Mouse (Mus musculus) cerebral cortex, adult 2 months (tissue): ENCODE results near the gene Plg.

Source experiments
- WGBS: fragments of 180-500 bp; shearing (Covaris S2); methylation state at CpG from one replicate; pipeline ENCODE4 v1.1.7; 2018; 5-methylcytosine and 5-hydroxymethylcytosine counted together

Plg gene

GRCm38 (mm10) chr17:12377981-12378705 is at the start of gene Plg:
Plg (plus strand) TSS chr17:12378608.
- WGBS = 92% methylated on average over 11 of the region's 11 CpGs

DNA sequence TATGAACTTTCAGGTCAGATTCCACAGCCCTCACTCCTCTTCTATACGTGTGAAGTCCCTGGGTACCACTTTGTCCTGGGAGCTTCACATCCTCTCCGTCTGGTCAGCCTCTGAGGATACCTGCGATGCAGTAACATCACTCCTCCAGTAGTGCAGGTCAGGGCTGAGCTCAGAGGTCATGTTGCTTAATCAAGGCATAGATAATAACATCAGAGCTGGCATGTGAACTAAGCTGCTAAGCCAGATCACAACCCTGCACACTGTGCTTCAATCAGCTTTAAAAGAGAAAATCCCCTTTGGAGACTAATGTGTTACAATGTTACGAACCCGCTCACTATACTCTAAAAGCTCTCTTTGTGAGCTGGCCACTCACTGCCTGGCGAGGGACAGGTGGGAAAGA is 43.3 kb upstream of the Plg start:
- 85% methylated on average over 6 of the region's 6 CpGs for WGBS

- WGBS = 83% methylated on average over 19 of the region's 19 CpGs
Observed at GRCm38 (mm10) chr17:12336073-12336868, 42.1 kb upstream of the Plg start.

DNA sequence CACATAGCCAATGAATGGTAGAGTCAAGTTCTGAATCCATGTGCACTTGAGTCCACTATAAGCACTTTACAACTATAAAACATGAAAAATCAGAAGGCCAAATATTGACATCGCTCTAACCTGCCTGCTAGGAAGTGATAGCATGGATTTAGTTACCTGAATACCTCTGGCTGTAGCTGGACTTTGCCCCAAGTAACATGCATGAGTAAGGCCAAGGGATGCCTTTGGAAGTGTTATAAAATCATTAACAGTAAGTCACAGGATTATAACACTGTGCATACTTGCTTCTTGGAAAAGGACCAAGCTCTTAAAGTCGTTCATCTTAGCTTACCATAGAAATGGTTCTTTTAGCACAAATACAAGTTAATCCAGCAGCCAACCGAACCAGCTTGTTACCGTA is 41.3 kb upstream of the Plg start:
- 75% methylated on average over 4 of the region's 4 CpGs for WGBS

- 81% methylated on average over 9 of the region's 9 CpGs for WGBS
Observed at GRCm38 (mm10) chr17:12343702-12344376, 34.6 kb upstream of the Plg start.

- 93% methylated on average over 1 of the region's 1 CpGs for WGBS
Observed at GRCm38 (mm10) chr17:12347462-12347861, 30.9 kb upstream of the Plg start.

GRCm38 (mm10) chr17:12351564-12351963 is 26.8 kb upstream of the Plg start:
- WGBS = 81% methylated on average over 6 of the region's 6 CpGs

GRCm38 (mm10) chr17:12352781-12353180 is 25.6 kb upstream of the Plg start:
- 28% methylated on average over 1 of the region's 1 CpGs for WGBS

DNA sequence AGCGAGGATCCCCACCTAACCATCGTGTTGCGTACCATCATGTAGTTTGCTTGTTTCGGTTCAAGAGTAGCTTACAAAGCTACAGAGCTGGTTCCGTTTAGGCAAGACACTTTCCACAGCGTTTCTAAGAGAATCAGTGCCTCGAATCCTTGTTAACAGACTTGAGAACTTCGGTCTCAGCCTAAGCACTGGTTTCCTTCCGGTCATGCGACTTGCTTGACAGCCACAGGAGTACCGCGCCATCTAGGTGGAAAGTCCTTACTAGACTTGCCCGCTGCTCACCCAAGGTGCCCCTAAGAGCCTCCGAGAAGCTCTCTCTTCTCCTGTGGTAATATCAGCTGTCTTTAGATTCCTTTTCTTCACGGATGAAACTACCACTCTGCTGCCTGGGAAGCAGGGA is 18.5 kb upstream of the Plg start:
- 89% methylated on average over 15 of the region's 15 CpGs for WGBS

GRCm38 (mm10) chr17:12363601-12364425 is 14.6 kb upstream of the Plg start:
- 74% methylated on average over 11 of the region's 11 CpGs for WGBS

GRCm38 (mm10) chr17:12364426-12364735 is 14.0 kb upstream of the Plg start:
- 36% methylated on average over 8 of the region's 8 CpGs for WGBS

DNA sequence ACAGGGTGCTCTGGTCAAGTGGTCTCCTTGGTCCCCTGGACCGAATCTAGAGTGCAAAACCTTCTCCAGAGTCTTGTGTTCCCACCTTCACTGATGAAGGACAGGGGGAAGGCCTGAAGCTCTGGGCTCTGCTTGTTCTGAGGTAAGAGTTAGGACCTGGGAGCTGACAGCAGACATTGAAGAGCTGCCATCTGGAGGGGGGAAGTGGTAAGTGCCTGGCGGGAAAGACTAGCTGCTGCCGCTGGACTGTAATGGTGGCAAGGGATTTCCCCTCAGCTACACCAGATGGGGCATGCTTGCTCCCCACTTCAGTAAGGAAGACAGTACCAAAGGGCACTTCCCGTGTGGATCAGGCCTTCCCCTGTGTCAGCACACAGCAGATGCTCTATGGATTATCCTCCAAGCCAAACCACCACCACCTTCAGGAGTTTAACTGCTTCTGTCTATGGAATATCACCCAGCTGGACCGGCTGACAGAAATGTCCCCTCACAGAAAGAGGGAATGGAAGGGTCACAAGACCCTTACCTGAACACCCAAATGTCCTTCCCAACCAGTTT is 11.0 kb upstream of the Plg start:
- 41% methylated on average over 5 of the region's 5 CpGs for WGBS

GRCm38 (mm10) chr17:12369393-12369792 is 9.0 kb upstream of the Plg start:
- 83% methylated on average over 5 of the region's 5 CpGs for whole genome bisulfite sequencing

DNA sequence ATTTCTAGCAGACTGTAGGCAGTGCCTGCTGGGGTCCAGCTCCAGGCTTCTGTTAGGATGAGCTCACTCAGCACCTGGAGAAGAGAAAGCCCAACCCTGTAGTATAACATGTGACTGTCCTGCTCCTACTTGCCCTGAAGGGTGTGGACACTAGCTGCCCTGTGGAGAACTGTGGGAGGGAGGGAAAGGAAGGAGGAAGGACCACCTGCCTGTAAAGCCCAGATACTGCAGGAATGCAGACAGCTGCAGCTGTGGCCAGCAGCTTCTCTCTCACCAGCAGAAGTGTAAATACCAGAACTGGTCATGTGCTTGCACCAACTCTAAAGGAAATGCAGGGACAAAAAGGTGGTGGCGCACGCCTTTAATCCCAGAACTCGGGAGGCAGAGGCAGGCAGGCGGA is 8.1 kb upstream of the Plg start:
- WGBS = 83% methylated on average over 4 of the region's 4 CpGs

DNA sequence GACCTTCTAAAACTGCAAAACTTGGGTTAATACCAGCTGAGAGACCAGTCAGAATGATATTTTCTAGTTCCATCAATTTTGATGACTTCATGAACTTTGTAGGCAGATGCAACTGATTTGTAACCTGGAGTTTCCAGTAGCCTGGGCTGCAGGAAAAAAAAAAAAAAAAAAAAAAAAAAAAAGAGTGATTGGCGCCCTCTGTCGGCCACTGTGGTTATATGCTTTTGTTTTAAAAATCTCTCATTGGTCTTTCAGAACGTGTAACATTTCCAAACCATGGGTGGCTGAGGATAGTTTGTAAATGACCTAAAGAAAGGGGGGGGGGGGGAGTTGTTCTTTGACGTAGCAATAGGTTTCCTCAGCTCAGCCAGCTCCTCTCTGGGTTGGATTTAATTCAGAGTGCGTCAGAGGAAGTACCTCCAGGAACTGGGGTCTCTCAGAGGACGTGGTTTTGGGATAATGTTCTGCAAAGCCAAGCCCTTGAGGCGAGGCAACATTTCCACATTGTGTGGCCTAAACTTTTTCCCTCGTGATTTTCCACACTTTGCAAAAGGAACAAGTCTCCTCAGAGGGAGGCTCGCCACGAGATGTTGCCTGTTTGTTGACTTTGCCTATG is 7.0 kb upstream of the Plg start:
- 30% methylated on average over 10 of the region's 10 CpGs for WGBS

- 10% methylated on average over 4 of the region's 4 CpGs for WGBS
Observed at GRCm38 (mm10) chr17:12372021-12372420, 6.4 kb upstream of the Plg start.

- WGBS = 80% methylated on average over 3 of the region's 3 CpGs
Observed at GRCm38 (mm10) chr17:12373601-12374144, 4.7 kb upstream of the Plg start.

- WGBS = 90% methylated on average over 4 of the region's 4 CpGs
Observed at GRCm38 (mm10) chr17:12380287-12380686, 1.9 kb downstream of the Plg start.

DNA sequence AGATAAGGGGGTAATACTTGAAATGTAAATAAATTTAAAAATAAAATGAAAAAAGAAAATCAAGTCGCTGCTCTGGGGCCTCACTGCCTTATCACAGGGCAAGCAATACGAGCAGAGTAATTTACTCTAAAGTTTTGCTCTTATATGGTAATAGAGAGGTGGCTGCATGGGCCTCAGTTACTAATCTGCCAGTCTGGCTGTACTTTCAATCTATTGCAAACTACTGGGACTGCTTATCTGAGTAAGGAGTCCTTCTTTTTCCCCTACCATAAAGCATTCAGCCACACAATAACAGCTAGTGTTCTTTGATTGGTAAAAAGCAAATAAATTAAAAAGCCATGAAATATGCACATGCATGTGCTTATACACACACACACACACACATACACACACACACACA is 3.2 kb downstream of the Plg start:
- 90% methylated on average over 2 of the region's 2 CpGs for WGBS

DNA sequence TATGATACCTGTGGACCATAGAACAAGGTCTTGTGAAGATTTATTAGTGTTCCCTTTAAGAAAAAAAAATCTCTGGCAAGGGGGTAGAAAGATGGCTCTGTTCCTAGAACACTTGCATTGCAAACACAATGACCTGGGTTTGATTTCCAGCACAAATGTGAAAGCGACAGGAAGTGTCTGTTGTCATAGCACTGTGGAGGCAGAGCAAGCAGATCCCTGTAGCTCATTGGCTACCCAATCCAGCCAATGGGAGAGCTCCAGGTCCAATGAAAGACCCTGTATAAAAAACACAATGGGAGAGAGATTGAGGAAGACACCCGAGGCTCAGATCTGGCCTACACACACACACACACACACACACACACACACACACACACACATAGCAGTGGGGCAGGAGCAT is 4.1 kb downstream of the Plg start:
- WGBS = 42% methylated on average over 2 of the region's 2 CpGs
